Mouse (Mus musculus): ENCODE measurements around the gene Mcm2. TPM values are rescaled to one million over a fixed set of nuclear protein-coding genes. Genes with fewer than 3 reads are reported as not detected.

Gene Mcm2
- polyA plus RNA-seq, 1 experiment from 2014 or later = 16.2 TPM

GRCm38 (mm10) chr6:88872811-88873210, 25.8 kb downstream of the Mcm2 start:
- Histone ChIP-seq H3K4me2 (ENCODE audit: low read length) (peak overlapping the region; percentile 78), H3K27ac (ENCODE audit: low read length) (peak overlapping the region; percentile 98), H3K9me3 (replicated peaks; ENCODE audit: control insufficient read depth, low read length, poor library complexity, severe bottlenecking) (no peaks in the 10 kb centered on the region), H3K9ac (ENCODE audit: low read depth, low read length) (peak overlapping the region; percentile 99), H3K36me3 (ENCODE audit: control insufficient read depth, insufficient read depth, low read length) (no peaks in the 10 kb centered on the region), H3K4me1 (ENCODE audit: control insufficient read depth, insufficient read depth, low read length) (peaks cover 40% of the 10 kb centered on the region), H3K27me3 (ENCODE audit: control insufficient read depth, insufficient read depth, low read depth, low read length) (no peaks in the 10 kb centered on the region), H3K4me3 (ENCODE audit: low read depth, low read length) (peak overlapping the region; percentile 96)
- ATAC-seq = peak; percentile 19; the same call in 1 of the 2 replicates
- 14% methylated on average over 7 of the region's 7 CpGs for WGBS

- WGBS = 21% methylated on average over 8 of the region's 8 CpGs
- no peak for ATAC-seq
- H3K4me2 ChIP-seq (ENCODE audit: low read length) = peak overlapping the region; percentile 78
- H3K9ac ChIP-seq (ENCODE audit: low read depth, low read length) = no peak overlapping the region
- H3K36me3 ChIP-seq (ENCODE audit: control insufficient read depth, insufficient read depth, low read length) = no peaks in the 10 kb centered on the region
- no peaks in the 10 kb centered on the region for H3K9me3 ChIP-seq (replicated peaks; ENCODE audit: control insufficient read depth, low read length, poor library complexity, severe bottlenecking)
- peak overlapping the region; percentile 55 for H3K27ac ChIP-seq (ENCODE audit: low read length)
- H3K4me3 ChIP-seq (ENCODE audit: low read depth, low read length) = no peak overlapping the region
- H3K27me3 ChIP-seq (ENCODE audit: control insufficient read depth, insufficient read depth, low read depth, low read length) = no peaks in the 10 kb centered on the region
- peaks cover 40% of the 10 kb centered on the region for H3K4me1 ChIP-seq (ENCODE audit: control insufficient read depth, insufficient read depth, low read length)
Measured at GRCm38 (mm10) chr6:88871546-88871945, 27.0 kb downstream of the Mcm2 start.

GRCm38 (mm10) chr6:88870594-88870993, 28.0 kb downstream of the Mcm2 start:
- H3K27ac ChIP-seq (ENCODE audit: low read length) = peak overlapping the region; percentile 1; the same call in 1 of the 2 replicates
- no peaks in the 10 kb centered on the region for H3K27me3 ChIP-seq (ENCODE audit: control insufficient read depth, insufficient read depth, low read depth, low read length)
- no peaks in the 10 kb centered on the region for H3K36me3 ChIP-seq (ENCODE audit: control insufficient read depth, insufficient read depth, low read length)
- no peak overlapping the region for H3K4me3 ChIP-seq (ENCODE audit: low read depth, low read length)
- ATAC-seq = no peak
- H3K4me2 ChIP-seq (ENCODE audit: low read length) = peak overlapping the region; percentile 78; the same call in 1 of the 2 replicates
- 42% methylated on average over 4 of the region's 4 CpGs for WGBS
- peaks cover 40% of the 10 kb centered on the region for H3K4me1 ChIP-seq (ENCODE audit: control insufficient read depth, insufficient read depth, low read length)
- H3K9ac ChIP-seq (ENCODE audit: low read depth, low read length) = no peak overlapping the region
- H3K9me3 ChIP-seq (replicated peaks; ENCODE audit: control insufficient read depth, low read length, poor library complexity, severe bottlenecking) = no peaks in the 10 kb centered on the region

- H3K27ac ChIP-seq (ENCODE audit: low read length) = no peak overlapping the region
- H3K4me2 ChIP-seq (ENCODE audit: low read length) = no peak overlapping the region
- no peaks in the 10 kb centered on the region for H3K27me3 ChIP-seq (ENCODE audit: control insufficient read depth, insufficient read depth, low read depth, low read length)
- no peak for ATAC-seq
- peaks cover 40% of the 10 kb centered on the region for H3K4me1 ChIP-seq (ENCODE audit: control insufficient read depth, insufficient read depth, low read length)
- no peak overlapping the region for H3K9ac ChIP-seq (ENCODE audit: low read depth, low read length)
- H3K4me3 ChIP-seq (ENCODE audit: low read depth, low read length) = no peak overlapping the region
- no peaks in the 10 kb centered on the region for H3K9me3 ChIP-seq (replicated peaks; ENCODE audit: control insufficient read depth, low read length, poor library complexity, severe bottlenecking)
- H3K36me3 ChIP-seq (ENCODE audit: control insufficient read depth, insufficient read depth, low read length) = peaks cover 6% of the 10 kb centered on the region; the same call in 1 of the 2 replicates
- WGBS = 86% methylated on average over 7 of the region's 7 CpGs
Measured at GRCm38 (mm10) chr6:88869459-88869858, 29.1 kb downstream of the Mcm2 start.

GRCm38 (mm10) chr6:88865704-88866103, 32.9 kb downstream of the Mcm2 start:
- Histone ChIP-seq H3K27ac (ENCODE audit: low read length) (no peak overlapping the region), H3K4me1 (ENCODE audit: control insufficient read depth, insufficient read depth, low read length) (peaks cover 13% of the 10 kb centered on the region), H3K4me2 (ENCODE audit: low read length) (no peak overlapping the region), H3K9ac (ENCODE audit: low read depth, low read length) (no peak overlapping the region), H3K27me3 (ENCODE audit: control insufficient read depth, insufficient read depth, low read depth, low read length) (no peaks in the 10 kb centered on the region), H3K4me3 (ENCODE audit: low read depth, low read length) (no peak overlapping the region), H3K36me3 (ENCODE audit: control insufficient read depth, insufficient read depth, low read length) (peaks cover 32% of the 10 kb centered on the region), H3K9me3 (replicated peaks; ENCODE audit: control insufficient read depth, low read length, poor library complexity, severe bottlenecking) (no peaks in the 10 kb centered on the region)
- no peak for ATAC-seq
- 87% methylated on average over 7 of the region's 7 CpGs for WGBS

GRCm38 (mm10) chr6:88860914-88861313, 37.7 kb downstream of the Mcm2 start:
- no peak for ATAC-seq
- Histone ChIP-seq H3K9me3 (replicated peaks; ENCODE audit: control insufficient read depth, low read length, poor library complexity, severe bottlenecking) (no peaks in the 10 kb centered on the region), H3K9ac (ENCODE audit: low read depth, low read length) (no peak overlapping the region), H3K36me3 (ENCODE audit: control insufficient read depth, insufficient read depth, low read length) (peaks cover 47% of the 10 kb centered on the region), H3K27me3 (ENCODE audit: control insufficient read depth, insufficient read depth, low read depth, low read length) (no peaks in the 10 kb centered on the region), H3K4me2 (ENCODE audit: low read length) (no peak overlapping the region), H3K27ac (ENCODE audit: low read length) (no peak overlapping the region), H3K4me1 (ENCODE audit: control insufficient read depth, insufficient read depth, low read length) (no peaks in the 10 kb centered on the region), H3K4me3 (ENCODE audit: low read depth, low read length) (no peak overlapping the region)
- WGBS = 6% methylated on average over 2 of the region's 2 CpGs

- H3K36me3 ChIP-seq (ENCODE audit: control insufficient read depth, insufficient read depth, low read length) = peaks cover 44% of the 10 kb centered on the region
- H3K9ac ChIP-seq (ENCODE audit: low read depth, low read length) = no peak overlapping the region
- H3K27me3 ChIP-seq (ENCODE audit: control insufficient read depth, insufficient read depth, low read depth, low read length) = no peaks in the 10 kb centered on the region
- ATAC-seq = no peak
- H3K4me3 ChIP-seq (ENCODE audit: low read depth, low read length) = no peak overlapping the region
- H3K4me1 ChIP-seq (ENCODE audit: control insufficient read depth, insufficient read depth, low read length) = no peaks in the 10 kb centered on the region
- WGBS = 70% methylated on average over 7 of the region's 7 CpGs
- H3K4me2 ChIP-seq (ENCODE audit: low read length) = no peak overlapping the region
- no peaks in the 10 kb centered on the region for H3K9me3 ChIP-seq (replicated peaks; ENCODE audit: control insufficient read depth, low read length, poor library complexity, severe bottlenecking)
- no peak overlapping the region for H3K27ac ChIP-seq (ENCODE audit: low read length)
Measured at GRCm38 (mm10) chr6:88858341-88858740, 40.2 kb downstream of the Mcm2 start.

GRCm38 (mm10) chr6:88857830-88858229, 40.8 kb downstream of the Mcm2 start:
- Histone ChIP-seq H3K27ac (ENCODE audit: low read length) (no peak overlapping the region), H3K9ac (ENCODE audit: low read depth, low read length) (no peak overlapping the region), H3K9me3 (replicated peaks; ENCODE audit: control insufficient read depth, low read length, poor library complexity, severe bottlenecking) (no peaks in the 10 kb centered on the region), H3K27me3 (ENCODE audit: control insufficient read depth, insufficient read depth, low read depth, low read length) (no peaks in the 10 kb centered on the region), H3K4me1 (ENCODE audit: control insufficient read depth, insufficient read depth, low read length) (no peaks in the 10 kb centered on the region), H3K36me3 (ENCODE audit: control insufficient read depth, insufficient read depth, low read length) (peaks cover 38% of the 10 kb centered on the region), H3K4me3 (ENCODE audit: low read depth, low read length) (no peak overlapping the region), H3K4me2 (ENCODE audit: low read length) (no peak overlapping the region)
- ATAC-seq = no peak
- WGBS = 80% methylated on average over 6 of the region's 6 CpGs

GRCm38 (mm10) chr6:88857249-88857648, 41.3 kb downstream of the Mcm2 start:
- Histone ChIP-seq H3K4me1 (ENCODE audit: control insufficient read depth, insufficient read depth, low read length) (no peaks in the 10 kb centered on the region), H3K27me3 (ENCODE audit: control insufficient read depth, insufficient read depth, low read depth, low read length) (no peaks in the 10 kb centered on the region), H3K4me3 (ENCODE audit: low read depth, low read length) (no peak overlapping the region), H3K4me2 (ENCODE audit: low read length) (no peak overlapping the region), H3K27ac (ENCODE audit: low read length) (no peak overlapping the region), H3K9me3 (replicated peaks; ENCODE audit: control insufficient read depth, low read length, poor library complexity, severe bottlenecking) (no peaks in the 10 kb centered on the region), H3K36me3 (ENCODE audit: control insufficient read depth, insufficient read depth, low read length) (peaks cover 39% of the 10 kb centered on the region), H3K9ac (ENCODE audit: low read depth, low read length) (no peak overlapping the region)
- 41% methylated on average over 9 of the region's 9 CpGs for WGBS
- no peak for ATAC-seq

Measured in midbrain, embryonic 16.5 days (tissue).